Mouse (Mus musculus) splenic B cell, adult 2 months (primary cell): Measurements from ENCODE around the gene AW011738.
A peak's percentile ranks its signal among the peaks of the same experiment; 100 is the strongest.

Experiments
- DNase-seq: peaks from one replicate; pipeline ENCODE4 v3.0.0-alpha.2; 2011; ENCODE audit warnings: low read depth, low spot score
- H3K27me3 ChIP-seq: 2 replicates; pipeline ENCODE4 v1.6.1; 2012; ENCODE audit warnings: mild to moderate bottlenecking, low read length, moderate library complexity, mixed read lengths; ENCODE audit not compliant: control insufficient read depth, poor library complexity, insufficient read depth, severe bottlenecking
- H3K36me3 ChIP-seq: 2 replicates; pipeline ENCODE4 v1.6.1; 2012; ENCODE audit warnings: mild to moderate bottlenecking, low read length, moderate library complexity, mixed read lengths; ENCODE audit not compliant: control insufficient read depth, poor library complexity, insufficient read depth, severe bottlenecking

The AW011738 gene

DNA sequence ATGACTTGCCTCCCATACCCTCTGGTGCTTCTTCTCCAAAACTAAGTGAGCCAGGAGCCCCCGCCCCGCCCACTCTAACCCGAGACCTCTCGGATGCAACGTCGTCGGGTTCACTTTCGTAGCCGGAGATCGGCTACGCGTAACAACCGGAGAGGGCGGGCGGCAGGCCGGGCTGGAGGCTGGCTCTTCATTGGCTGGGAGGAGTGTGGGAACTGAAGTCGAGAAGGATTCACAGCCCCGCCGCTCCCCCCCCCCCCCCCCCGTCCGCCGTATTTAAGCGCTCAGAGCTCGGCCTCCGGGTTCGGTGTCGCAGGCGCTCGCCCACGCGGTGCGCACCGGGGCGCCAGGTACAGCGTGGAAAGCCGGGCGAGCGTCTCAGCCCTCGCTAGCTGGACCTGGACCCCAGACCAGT is at the start of gene AW011738:
AW011738 (plus strand) TSS at position 304 of the 412 bp plus-strand sequence.
- no peaks in the 10 kb centered on the region for H3K36me3 ChIP-seq
- H3K27me3 ChIP-seq, result no peaks in the 10 kb centered on the region
- peak; percentile 85 for DNase-seq

DNA sequence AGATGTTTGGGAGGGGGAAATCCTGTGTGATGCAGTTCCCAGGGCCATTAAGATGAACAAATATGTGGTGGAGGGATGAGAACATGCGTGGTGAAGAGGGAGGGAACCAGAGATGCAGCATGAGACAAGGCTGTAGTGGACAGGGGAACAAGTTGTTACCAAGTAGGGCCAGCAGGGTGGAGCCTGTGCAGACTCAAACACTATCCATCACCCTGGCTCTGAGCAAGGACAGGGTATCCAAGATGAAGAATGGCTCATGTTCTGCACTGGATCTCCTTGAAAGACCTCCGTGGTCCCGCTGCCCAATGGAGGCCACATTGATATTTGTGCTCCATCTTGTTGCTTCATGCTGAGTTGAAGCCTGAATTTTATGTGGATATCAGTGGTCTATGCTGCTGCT is 48.3 kb upstream of the AW011738 start:
- Histone ChIP-seq H3K36me3 (no peaks in the 10 kb centered on the region), H3K27me3 (no peaks in the 10 kb centered on the region)
- no peak for DNase-seq

DNA sequence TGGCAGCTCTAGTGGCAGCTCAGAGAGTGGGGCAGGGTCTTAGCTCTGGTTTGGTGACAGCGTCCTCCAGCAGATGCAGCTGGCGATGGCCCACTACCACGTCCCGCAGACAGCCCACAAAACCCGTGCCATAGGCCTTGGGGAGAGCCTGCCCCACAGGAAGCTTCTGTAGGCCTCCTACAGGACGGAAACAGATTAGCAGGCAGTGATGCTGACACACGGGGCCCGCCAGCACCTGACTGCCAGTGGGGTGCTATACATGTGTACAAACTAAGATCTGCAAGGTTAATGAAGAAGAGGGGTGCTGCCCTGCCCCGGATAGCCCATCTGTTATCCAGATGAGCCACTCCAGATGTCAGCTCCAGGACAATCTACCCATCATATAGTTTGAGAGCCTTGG is 36.6 kb upstream of the AW011738 start:
- H3K36me3 ChIP-seq, result no peaks in the 10 kb centered on the region
- H3K27me3 ChIP-seq, result no peaks in the 10 kb centered on the region
- DNase-seq, result peak; percentile 29

DNA sequence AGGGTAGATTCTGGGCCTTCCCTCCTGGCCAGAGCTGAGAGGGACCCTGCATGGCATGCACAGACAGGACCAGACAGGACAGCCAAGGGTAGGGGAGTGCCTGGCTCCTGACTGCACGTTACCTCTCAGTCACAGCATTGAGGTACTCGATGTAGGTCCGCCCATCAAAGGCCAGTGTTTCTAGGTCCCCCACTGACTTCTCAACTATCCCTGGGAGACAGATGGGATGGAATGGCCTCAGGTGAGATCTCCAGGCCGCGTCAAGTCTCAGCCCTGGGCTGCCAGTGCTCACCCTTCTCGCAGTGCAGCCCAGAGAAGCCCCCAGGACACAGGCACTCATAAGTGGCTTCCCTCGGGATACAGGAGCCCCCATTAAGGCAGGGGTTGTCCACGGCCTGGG is 34.5 kb upstream of the AW011738 start:
- no peak for DNase-seq
- Histone ChIP-seq H3K36me3 (no peaks in the 10 kb centered on the region), H3K27me3 (no peaks in the 10 kb centered on the region)

DNA sequence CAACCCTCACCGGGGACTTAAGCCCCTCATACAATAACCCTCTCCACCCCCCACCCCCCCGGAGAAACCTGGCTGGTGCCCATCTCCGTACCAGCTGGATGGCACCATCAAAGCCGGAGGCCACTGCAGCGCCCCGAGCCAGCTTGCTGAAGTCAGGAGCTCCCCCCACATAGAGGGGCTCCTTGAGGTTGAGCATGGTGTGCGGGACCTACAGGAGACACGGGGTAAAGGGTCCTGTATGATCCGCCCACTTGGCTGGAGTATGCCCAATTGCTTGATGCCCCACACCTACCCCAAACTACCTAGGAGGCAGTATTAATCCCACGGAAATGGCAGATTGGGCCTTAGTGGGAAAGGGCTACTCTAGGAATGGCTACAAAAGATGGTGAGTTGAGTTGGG is 34.0 kb upstream of the AW011738 start:
- Histone ChIP-seq H3K27me3 (no peaks in the 10 kb centered on the region), H3K36me3 (no peaks in the 10 kb centered on the region)
- no peak for DNase-seq

DNA sequence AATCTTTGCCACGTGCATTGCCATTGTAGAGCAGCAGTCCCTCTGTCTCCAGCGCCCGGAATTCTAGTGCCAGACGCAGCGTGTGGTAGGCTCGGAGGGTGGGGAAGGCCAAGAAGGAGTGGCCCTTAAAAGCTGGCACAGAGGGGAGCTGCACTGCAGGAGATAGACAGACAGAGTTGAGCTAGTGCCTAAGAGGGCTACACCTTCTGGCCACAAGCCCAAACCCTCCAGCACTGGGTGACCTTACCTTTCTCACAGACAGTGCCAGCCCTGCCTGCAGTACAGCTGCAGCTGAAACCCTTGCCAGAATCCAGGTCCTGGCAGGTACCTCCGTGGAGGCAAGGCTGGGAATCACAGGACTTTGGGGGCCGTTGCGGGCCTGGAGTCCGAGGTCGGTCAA is 31.3 kb upstream of the AW011738 start:
- Histone ChIP-seq H3K36me3 (no peaks in the 10 kb centered on the region), H3K27me3 (no peaks in the 10 kb centered on the region)
- no peak for DNase-seq

DNA sequence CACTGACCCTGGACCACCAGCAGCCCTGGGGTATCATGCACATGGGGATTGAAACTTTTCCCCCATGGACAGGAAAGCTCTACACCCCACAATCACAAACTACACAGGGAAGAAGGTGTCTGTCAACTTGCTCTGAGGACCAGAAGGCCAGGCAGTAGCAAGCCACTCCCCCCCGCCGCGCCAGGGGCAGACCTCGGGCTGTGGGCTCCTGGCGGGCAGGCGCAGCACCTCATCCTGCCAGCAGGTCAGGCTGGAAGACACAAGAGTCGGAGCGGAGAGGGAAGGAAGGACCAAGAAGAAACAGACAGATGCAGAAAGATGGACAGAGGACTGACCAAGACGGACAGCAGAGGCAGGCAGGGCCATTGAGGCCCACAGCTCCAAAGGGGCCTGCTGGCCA is 25.5 kb upstream of the AW011738 start:
- no peaks in the 10 kb centered on the region for H3K36me3 ChIP-seq
- no peaks in the 10 kb centered on the region for H3K27me3 ChIP-seq
- no peak for DNase-seq

DNA sequence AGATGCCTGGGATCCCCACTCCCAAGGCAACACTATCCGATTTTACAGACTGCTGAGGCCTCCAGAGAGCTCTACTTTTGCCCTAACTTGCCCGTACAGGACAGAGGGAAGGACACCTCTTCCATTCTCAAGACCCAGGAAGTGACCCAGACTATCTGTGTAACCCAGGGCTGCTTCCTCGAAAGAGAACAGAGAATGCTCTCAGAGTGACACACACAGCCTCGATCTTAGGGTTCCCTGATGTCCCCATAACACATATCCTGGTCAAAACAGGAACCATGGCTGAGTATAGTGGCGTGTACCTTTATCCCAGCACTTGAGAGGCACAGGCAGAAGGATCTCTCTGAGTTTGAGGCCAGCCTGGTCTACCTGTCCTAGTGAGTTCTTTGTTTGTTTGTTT is 19.4 kb upstream of the AW011738 start:
- H3K36me3 ChIP-seq, result no peaks in the 10 kb centered on the region
- DNase-seq, result no peak
- H3K27me3 ChIP-seq, result no peaks in the 10 kb centered on the region; the same call in 1 of the 2 replicates

DNA sequence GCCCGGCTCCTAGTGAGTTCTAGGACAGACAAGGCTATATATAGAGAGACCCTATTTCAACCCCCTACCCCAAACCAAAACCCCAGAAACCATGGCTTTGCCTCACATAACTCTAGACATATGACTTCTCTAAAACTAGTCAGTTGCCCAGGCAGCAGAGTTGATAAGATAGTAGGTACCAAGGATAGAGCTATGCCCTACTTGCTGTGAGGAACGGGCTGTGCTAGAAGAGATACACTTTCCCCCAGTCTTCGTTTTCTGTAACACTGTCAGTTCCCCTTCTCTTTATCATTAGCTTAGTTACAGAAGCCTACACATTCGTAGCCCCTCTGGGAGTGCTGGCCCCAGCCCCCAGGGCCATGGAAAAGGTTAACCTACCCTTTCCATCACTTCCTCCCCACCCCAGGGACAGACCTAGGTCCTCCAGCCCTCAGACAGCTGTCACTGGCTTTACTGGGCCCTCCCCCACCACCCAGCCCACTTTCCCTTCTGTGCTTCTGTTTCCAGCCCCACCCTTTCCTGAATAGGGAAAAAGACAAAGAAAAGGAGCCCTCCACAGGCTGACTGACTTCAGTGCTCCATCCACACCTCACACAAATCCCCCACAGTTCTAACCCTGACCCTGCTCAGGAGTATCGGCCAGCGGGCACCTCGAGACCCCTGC is 18.7 kb upstream of the AW011738 start:
- DNase-seq, result no peak
- Histone ChIP-seq H3K36me3 (no peaks in the 10 kb centered on the region), H3K27me3 (no peaks in the 10 kb centered on the region; the same call in 1 of the 2 replicates)

DNA sequence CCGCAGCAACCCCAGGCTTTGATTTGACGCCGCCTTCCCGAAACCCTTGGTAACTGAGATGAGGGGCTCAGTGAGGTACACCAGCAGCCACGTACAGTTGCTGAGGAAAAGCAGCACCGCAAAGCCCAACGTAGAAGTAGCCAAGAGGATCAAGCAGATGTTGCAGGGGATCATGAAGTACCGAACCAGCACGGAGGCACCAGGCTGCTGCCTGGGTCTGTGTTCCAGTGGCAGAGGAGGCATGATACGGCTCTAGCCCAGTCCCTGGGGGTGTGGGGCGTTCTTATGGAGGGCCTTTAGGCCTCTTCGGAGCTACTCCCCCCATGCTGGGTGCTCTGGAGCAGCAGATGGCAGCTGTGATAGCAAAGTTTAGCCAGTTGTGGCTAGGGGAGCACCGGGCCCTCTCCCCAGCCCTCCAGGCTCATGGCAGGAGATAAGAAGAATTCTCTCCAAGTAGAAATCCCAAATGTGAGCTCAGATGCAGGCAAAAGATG is 17.6 kb upstream of the AW011738 start:
- no peaks in the 10 kb centered on the region for H3K36me3 ChIP-seq
- no peak for DNase-seq
- no peaks in the 10 kb centered on the region; the same call in 1 of the 2 replicates for H3K27me3 ChIP-seq

DNA sequence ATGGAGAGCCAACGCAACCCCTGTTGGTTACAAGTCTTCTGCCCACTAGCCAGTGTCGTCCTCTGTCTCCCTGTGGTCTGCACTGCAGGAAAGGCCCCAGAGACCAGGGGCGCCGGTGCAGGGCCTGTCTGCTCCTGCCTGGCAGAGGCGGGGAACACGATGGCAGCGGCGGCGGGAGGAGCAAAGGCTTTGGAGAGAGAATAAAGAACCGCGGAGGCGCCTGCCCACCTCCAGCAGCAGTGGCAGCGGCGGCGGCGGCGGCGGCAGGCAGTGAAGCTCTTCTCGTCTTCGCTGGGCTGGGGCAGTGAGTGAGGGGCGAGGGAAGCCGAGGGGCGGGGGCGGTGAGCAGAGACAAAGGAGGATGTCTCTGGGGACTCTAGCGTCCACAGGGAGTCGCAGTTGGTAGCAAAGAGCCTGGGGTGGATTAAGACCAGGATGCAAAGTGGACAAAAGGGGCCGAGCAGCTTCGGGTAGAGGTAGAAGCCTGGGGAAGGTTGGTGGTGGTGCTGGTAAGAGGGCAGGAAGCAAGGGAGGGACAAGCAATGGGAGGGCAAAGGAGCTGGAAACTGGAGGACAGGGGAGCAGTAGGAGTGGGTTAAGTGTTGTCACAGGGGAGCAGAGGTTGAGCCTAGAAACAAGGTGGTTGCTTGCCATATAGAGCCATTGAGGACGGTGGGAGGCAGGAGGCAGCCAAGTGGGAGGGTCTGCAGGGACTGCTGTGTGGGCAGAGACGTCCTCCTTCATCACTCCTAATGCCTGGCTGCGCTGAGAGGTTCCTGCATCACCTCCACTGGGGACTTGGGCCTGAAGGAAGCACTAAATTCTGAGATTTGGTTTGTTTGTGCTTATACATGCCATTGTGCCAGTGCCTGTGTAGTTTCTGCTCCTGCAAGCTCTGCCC is 16.9 kb upstream of the AW011738 start:
- H3K36me3 ChIP-seq, result no peaks in the 10 kb centered on the region
- DNase-seq, result no peak
- H3K27me3 ChIP-seq, result no peaks in the 10 kb centered on the region; the same call in 1 of the 2 replicates

DNA sequence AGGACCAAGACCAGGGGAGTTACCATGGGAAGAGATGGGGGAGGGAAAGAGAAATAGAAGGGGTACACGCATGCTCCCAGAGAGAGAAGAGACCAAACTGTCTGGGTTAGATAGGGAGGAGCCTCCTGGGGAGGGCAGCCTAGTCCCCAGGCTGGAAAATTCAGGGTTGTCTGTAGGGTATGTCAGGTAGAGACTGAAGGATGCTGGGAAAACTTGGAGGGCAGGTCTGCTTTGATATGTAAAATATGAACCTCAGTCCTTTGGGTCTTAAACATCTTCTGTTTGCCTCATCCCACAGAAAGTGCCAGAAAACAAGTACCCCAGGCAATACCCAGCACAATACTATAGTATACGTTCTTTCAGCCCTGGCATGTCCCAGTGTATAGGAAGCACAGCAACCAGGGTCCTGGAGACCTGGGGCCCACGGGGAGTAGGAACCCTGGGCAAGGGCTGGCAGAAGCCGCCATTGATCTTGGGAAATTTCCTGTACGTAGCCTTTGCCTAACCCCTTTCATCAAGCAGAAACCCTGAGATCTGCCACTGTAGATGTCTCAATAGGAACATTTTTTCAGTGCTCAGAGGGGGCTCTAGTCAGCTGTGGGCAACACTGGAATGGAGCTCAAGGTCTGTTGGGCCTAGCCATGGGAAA is 14.8 kb upstream of the AW011738 start:
- DNase-seq, result no peak
- Histone ChIP-seq H3K36me3 (no peaks in the 10 kb centered on the region), H3K27me3 (no peaks in the 10 kb centered on the region; the same call in 1 of the 2 replicates)

DNA sequence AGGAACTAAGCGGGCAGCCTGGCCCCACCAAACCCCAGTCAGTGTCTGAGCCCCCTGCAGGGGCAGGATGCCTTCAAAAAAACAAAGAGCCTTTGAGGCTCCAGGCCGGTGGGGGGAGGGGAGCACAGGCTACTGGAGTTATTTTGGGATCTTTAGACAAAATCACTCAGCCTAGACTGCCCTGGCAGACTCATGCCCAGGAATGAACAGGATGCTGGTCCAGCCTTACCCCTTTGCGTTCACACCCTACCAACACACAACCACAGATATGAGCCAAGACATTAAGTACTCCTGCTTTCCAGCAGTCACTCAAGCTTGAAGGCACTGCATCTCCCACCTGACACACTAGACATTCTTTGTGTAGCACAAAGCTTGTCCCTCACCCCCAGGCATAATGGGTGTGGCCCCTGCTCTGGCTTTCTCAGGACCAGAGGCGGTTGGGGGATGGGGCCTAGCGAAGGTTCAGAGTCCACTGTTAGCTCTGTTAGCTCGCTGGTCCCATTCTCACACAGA is 14.2 kb upstream of the AW011738 start:
- Histone ChIP-seq H3K36me3 (no peaks in the 10 kb centered on the region), H3K27me3 (no peaks in the 10 kb centered on the region; the same call in 1 of the 2 replicates)
- no peak for DNase-seq

DNA sequence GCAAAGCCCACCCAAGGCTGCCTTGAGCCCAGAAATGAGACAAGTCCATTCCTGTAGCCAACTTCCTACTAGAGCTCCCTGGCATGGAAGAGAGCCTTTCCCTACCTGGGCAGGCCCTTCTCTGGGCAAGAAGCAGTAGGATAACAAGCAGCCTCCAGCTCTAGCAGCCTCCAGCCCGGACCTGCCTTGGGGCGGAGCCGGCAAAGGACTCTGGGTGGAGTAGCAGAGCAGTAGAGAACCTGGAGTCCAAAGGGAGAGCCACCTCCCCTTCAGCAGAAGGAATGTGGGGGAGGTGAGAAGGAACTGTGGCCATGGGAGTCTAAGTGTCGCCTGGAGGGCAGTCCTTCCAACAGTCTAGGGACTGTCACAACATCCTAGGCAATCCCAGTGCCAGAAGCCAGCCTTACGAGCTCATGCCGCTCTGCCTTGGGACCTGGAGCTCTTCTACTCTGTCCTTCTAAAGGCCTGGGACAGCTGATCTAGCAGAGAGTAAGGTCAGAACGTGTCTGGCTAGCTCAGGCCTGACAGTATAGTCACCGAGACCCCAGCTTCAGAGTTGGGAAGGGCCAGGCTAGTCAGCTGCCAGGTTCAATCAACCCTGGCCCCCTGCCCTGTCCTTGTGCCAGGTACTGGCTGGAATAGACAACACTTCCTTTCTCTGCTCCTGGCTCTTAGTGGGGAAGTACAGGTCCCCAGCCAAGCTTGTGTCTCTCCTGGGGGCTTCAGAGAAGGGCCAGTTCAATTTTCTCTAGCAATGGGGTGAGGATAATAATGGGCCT is 10.5 kb upstream of the AW011738 start:
- Histone ChIP-seq H3K27me3 (no peaks in the 10 kb centered on the region; the same call in none of the 2 replicates), H3K36me3 (no peaks in the 10 kb centered on the region)
- DNase-seq, result no peak
